Mouse (Mus musculus): ENCODE measurements at regions not wholly inside any gene's neighbourhood (a gene's known extent, or its start where the extent isn't known, plus 50 kb on each side); places are given as distances from the start of the nearest gene placed in this dataset.
"Not testable (repeated sequence)": the region's sequence is repeated elsewhere in the genome, so short reads cannot be mapped to it uniquely, and the experiment has no call there.

- TF ChIP-seq CTCF (IDR thresholded peaks at IDR 0.05; ENCODE audit: borderline replicate concordance, extremely low read depth, insufficient read depth, insufficient read length); POLR2A (IDR thresholded peaks at IDR 0.05; ENCODE audit: borderline replicate concordance, extremely low read depth, insufficient read depth, insufficient read length, poor library complexity, severe bottlenecking): not testable (repeated sequence)
Measured at GRCm38 (mm10) chr14:95091691-95092395, 789.2 kb upstream of the 4921530L21Rik start.

Data from brain, embryonic 14.5 days (tissue).